Mouse (Mus musculus) midbrain, postnatal 0 days (tissue): ENCODE measurements around the gene Glyatl3. TPM values are rescaled to one million over a fixed set of nuclear protein-coding genes. Genes with fewer than 3 reads are reported as not detected.

ENCODE experiments used
- ATAC-seq: fragments of 200-750 bp; cut with Nextera tagmentation; 2 replicates; pipeline ENCODE4 v1.8.0; 2017; ENCODE audit warnings: moderate number of reproducible peaks, mild to moderate bottlenecking, moderate TSS enrichment, moderate library complexity; ENCODE audit not compliant: low FRiP score
- DNase-seq: peaks from one replicate; pipeline ENCODE4 v3.0.0-alpha.2; 2015; ENCODE audit warnings: low spot score
- H3K27ac ChIP-seq: fragments of 300-500 bp; sonication (generic); 2 replicates; pipeline ENCODE4 v1.5.1; 2014; ENCODE audit warnings: low read depth, mild to moderate bottlenecking, low read length, mixed read lengths
- H3K27me3 ChIP-seq: fragments of 300-500 bp; sonication (generic); 2 replicates; pipeline ENCODE4 v1.6.1; 2014; ENCODE audit warnings: low read length, control low read depth, mixed read lengths; ENCODE audit not compliant: insufficient read depth
- H3K36me3 ChIP-seq: fragments of 300-500 bp; sonication (generic); 2 replicates; pipeline ENCODE4 v1.6.1; 2014; ENCODE audit warnings: low read length, control low read depth, mixed read lengths; ENCODE audit not compliant: insufficient read depth
- H3K4me1 ChIP-seq: fragments of 300-500 bp; sonication (generic); 2 replicates; pipeline ENCODE4 v1.6.1; 2014; ENCODE audit warnings: mild to moderate bottlenecking, control low read depth, antibody characterized with exemption, low read length, mixed read lengths; ENCODE audit not compliant: insufficient read depth
- H3K4me2 ChIP-seq: fragments of 300-500 bp; sonication (generic); 2 replicates; pipeline ENCODE4 v1.6.1; 2014; ENCODE audit warnings: low read depth, mild to moderate bottlenecking, low read length, mixed read lengths; ENCODE audit not compliant: poor library complexity, severe bottlenecking
- H3K4me3 ChIP-seq: fragments of 300-500 bp; sonication (generic); 2 replicates; pipeline ENCODE4 v1.5.1; 2014; ENCODE audit warnings: low read depth, mild to moderate bottlenecking, low read length, moderate library complexity
- H3K9ac ChIP-seq: fragments of 300-500 bp; sonication (generic); replicated peaks from 2 replicates; pipeline ENCODE4 v1.6.1; 2014; ENCODE audit warnings: mild to moderate bottlenecking, low read length, moderate library complexity, mixed read lengths; ENCODE audit not compliant: poor library complexity, severe bottlenecking
- H3K9me3 ChIP-seq: fragments of 300-500 bp; sonication (generic); 2 replicates; pipeline ENCODE4 v1.6.1; 2016; ENCODE audit warnings: low read length, control low read depth
- CTCF ChIP-seq: IDR thresholded peaks from 2 replicates; pipeline ENCODE4 v1.5.1; 2016; ENCODE audit warnings: antibody characterized with exemption, mild to moderate bottlenecking
- WGBS: fragments of 180-500 bp; shearing (Covaris S2); extraction: QIAGEN DNeasy Blood & Tissue Kit; methylation state at CpG from one replicate; pipeline ENCODE4 v1.1.7; 2014; 5-methylcytosine and 5-hydroxymethylcytosine counted together
- polyA plus RNA-seq: library from polyadenylated mRNA; unstranded; fragments of >200 nt; fragmentation: Nextera tagmentation; extraction: Ambion mirVana; gene quantifications from 2 replicates; pipeline ENCODE4 v1.2.1, GENCODE M21; 2015
- total RNA-seq: library from RNA; depleted of rRNA; stranded (reverse); fragments of >200 nt; gene quantifications from 2 replicates; pipeline ENCODE4 v1.2.3, GENCODE M21; 2014; rRNA removed

Glyatl3 gene
- total RNA-seq (not detected in 2 replicates), polyA plus RNA-seq (not detected in 2 replicates)

- Histone ChIP-seq H3K36me3 (no peaks in the 10 kb centered on the region), H3K9ac (no peak within 1 kb of the TSS), H3K4me2 (no peak within 1 kb of the TSS), H3K4me3 (no peak within 1 kb of the TSS), H3K27ac (no peak within 1 kb of the TSS), H3K27me3 (no peaks in the 10 kb centered on the region), H3K9me3 (no peaks in the 10 kb centered on the region), H3K4me1 (no peaks in the 10 kb centered on the region)
- TF ChIP-seq CTCF, result no peak
- ATAC-seq (no peak), DNase-seq (no peak)
- 91% methylated on average over 2 of the region's 2 CpGs for WGBS
Observed at GRCm38 (mm10) chr17:40914250-40914649, at the start of gene Glyatl3. Gene Glyatl3, minus strand, starts transcription at chr17:40914350.

- Histone ChIP-seq H3K4me2 (no peak overlapping the region), H3K4me1 (no peaks in the 10 kb centered on the region), H3K27me3 (no peaks in the 10 kb centered on the region), H3K9me3 (no peaks in the 10 kb centered on the region), H3K36me3 (peaks cover 10% of the 10 kb centered on the region; the same call in 1 of the 2 replicates), H3K9ac (no peak overlapping the region), H3K27ac (no peak overlapping the region), H3K4me3 (no peak overlapping the region)
- TF ChIP-seq CTCF, result no peak
- no peak for ATAC-seq
- 97% methylated on average over 3 of the region's 3 CpGs for WGBS
- no peak for DNase-seq
Observed at GRCm38 (mm10) chr17:40948518-40948917, 34.4 kb upstream of the Glyatl3 start.

GRCm38 (mm10) chr17:40934420-40935231, 20.5 kb upstream of the Glyatl3 start, which contains the start of the genes Mut and Cenpq:
Gene Mut, plus strand, starts transcription at chr17:40934685.
Gene Cenpq, minus strand, starts transcription at chr17:40935047.
- H3K4me3 ChIP-seq, result peak within 1 kb of the TSS; percentile 67
- WGBS, result under 1% methylated on average over 50 of the region's 50 CpGs
- no peaks in the 10 kb centered on the region for H3K9me3 ChIP-seq
- H3K9ac ChIP-seq, result peak within 1 kb of the TSS; percentile 69
- peak within 1 kb of the TSS; percentile 77 for H3K4me2 ChIP-seq
- no peaks in the 10 kb centered on the region for H3K27me3 ChIP-seq
- DNase-seq (peak; percentile 100), ATAC-seq (peak; percentile 100)
- H3K4me1 ChIP-seq, result no peaks in the 10 kb centered on the region
- peaks cover 6% of the 10 kb centered on the region; the same call in 1 of the 2 replicates for H3K36me3 ChIP-seq
- no peak for TF ChIP-seq CTCF
- H3K27ac ChIP-seq, result peak within 1 kb of the TSS; percentile 96

- no peak for TF ChIP-seq CTCF
- Histone ChIP-seq H3K27ac (no peak overlapping the region), H3K4me1 (no peaks in the 10 kb centered on the region), H3K4me2 (peak overlapping the region; percentile 77), H3K9me3 (no peaks in the 10 kb centered on the region), H3K36me3 (0 out of 2 replicates have a peak, but pooled peaks cover under 1% of the 10 kb centered on the region), H3K4me3 (peak overlapping the region; percentile 67), H3K27me3 (no peaks in the 10 kb centered on the region), H3K9ac (0 out of 2 replicates have a peak overlapping the region, but pooled peaks have one; percentile 24)
- under 1% methylated on average over 14 of the region's 14 CpGs for WGBS
- DNase-seq, result no peak
- peak; percentile 19 for ATAC-seq
Observed at GRCm38 (mm10) chr17:40933985-40934384, 19.8 kb upstream of the Glyatl3 start.

- Histone ChIP-seq H3K27me3 (no peaks in the 10 kb centered on the region), H3K27ac (no peak overlapping the region), H3K4me3 (no peak overlapping the region), H3K9ac (no peak overlapping the region), H3K4me1 (no peaks in the 10 kb centered on the region), H3K4me2 (no peak overlapping the region), H3K9me3 (no peaks in the 10 kb centered on the region), H3K36me3 (no peaks in the 10 kb centered on the region)
- WGBS, result 95% methylated on average over 1 of the region's 2 CpGs
- DNase-seq (no peak), ATAC-seq (no peak)
- no peak for TF ChIP-seq CTCF
Observed at GRCm38 (mm10) chr17:40915499-40915898, 1.3 kb upstream of the Glyatl3 start.

- DNase-seq (peak; percentile 8), ATAC-seq (0 out of 2 replicates have a peak, but pooled peaks have one; percentile 34)
- peaks cover 4% of the 10 kb centered on the region; the same call in 1 of the 2 replicates for H3K36me3 ChIP-seq
- H3K9ac ChIP-seq, result no peak overlapping the region
- peak overlapping the region; percentile 6; the same call in 1 of the 2 replicates for H3K4me3 ChIP-seq
- TF ChIP-seq CTCF, result peak; percentile 14; the same call in 1 of the 2 replicates
- H3K4me1 ChIP-seq, result peaks cover 2% of the 10 kb centered on the region; the same call in 1 of the 2 replicates
- no peaks in the 10 kb centered on the region for H3K9me3 ChIP-seq
- peak overlapping the region; percentile 29 for H3K4me2 ChIP-seq
- WGBS, result 16% methylated on average over 14 of the region's 14 CpGs
- H3K27me3 ChIP-seq, result no peaks in the 10 kb centered on the region
- H3K27ac ChIP-seq, result no peak overlapping the region
Observed at GRCm38 (mm10) chr17:40904721-40905154, 9.4 kb downstream of the Glyatl3 start.
